Mouse (Mus musculus) neural tube, embryonic 15.5 days (tissue): Measurements from ENCODE around the gene Retreg1. TPM values are rescaled to one million over a fixed set of nuclear protein-coding genes. Genes with fewer than 3 reads are reported as not detected.

ENCODE experiments used
- ATAC-seq: fragments of 200-750 bp; cut with Nextera tagmentation; 2 replicates; pipeline ENCODE4 v1.8.0; 2017; ENCODE audit warnings: mild to moderate bottlenecking, moderate TSS enrichment, moderate library complexity; ENCODE audit not compliant: low FRiP score
- H3K27ac ChIP-seq: fragments of 300-500 bp; sonication (generic); replicated peaks from 2 replicates; pipeline ENCODE4 v1.5.1; 2015; ENCODE audit warnings: mild to moderate bottlenecking, inconsistent platforms
- H3K27me3 ChIP-seq: fragments of 300-500 bp; sonication (generic); replicated peaks from 2 replicates; pipeline ENCODE4 v1.6.1; 2015; ENCODE audit warnings: inconsistent platforms
- H3K36me3 ChIP-seq: fragments of 300-500 bp; sonication (generic); 2 replicates; pipeline ENCODE4 v1.6.1; 2015; ENCODE audit warnings: inconsistent platforms
- H3K4me1 ChIP-seq: fragments of 300-500 bp; sonication (generic); 2 replicates; pipeline ENCODE4 v1.6.1; 2015; ENCODE audit warnings: inconsistent platforms
- H3K4me2 ChIP-seq: fragments of 300-500 bp; sonication (generic); 2 replicates; pipeline ENCODE4 v1.6.1; 2015; ENCODE audit warnings: inconsistent platforms, mild to moderate bottlenecking, moderate library complexity
- H3K4me3 ChIP-seq: fragments of 300-500 bp; sonication (generic); replicated peaks from 2 replicates; pipeline ENCODE4 v1.5.1; 2015; ENCODE audit warnings: mild to moderate bottlenecking, inconsistent platforms
- H3K9ac ChIP-seq: fragments of 300-500 bp; sonication (generic); replicated peaks from 2 replicates; pipeline ENCODE4 v1.6.1; 2015; ENCODE audit warnings: mild to moderate bottlenecking, inconsistent platforms
- H3K9me3 ChIP-seq: fragments of 300-500 bp; sonication (generic); replicated peaks from 2 replicates; pipeline ENCODE4 v1.6.1; 2016; ENCODE audit warnings: inconsistent platforms
- WGBS: fragments of 180-500 bp; shearing (Covaris S2); methylation state at CpG from one replicate; pipeline ENCODE4 v1.1.7; 2015; ENCODE audit warnings: mixed read lengths; 5-methylcytosine and 5-hydroxymethylcytosine counted together
- polyA plus RNA-seq: library from polyadenylated mRNA; unstranded; fragments of >200 nt; fragmentation: Nextera tagmentation; extraction: Ambion mirVana; gene quantifications from 2 replicates; pipeline ENCODE4 v1.2.1, GENCODE M21; 2015

Gene Retreg1
- polyA plus RNA-seq, 1 experiment from 2014 or later: 16.2 TPM

DNA sequence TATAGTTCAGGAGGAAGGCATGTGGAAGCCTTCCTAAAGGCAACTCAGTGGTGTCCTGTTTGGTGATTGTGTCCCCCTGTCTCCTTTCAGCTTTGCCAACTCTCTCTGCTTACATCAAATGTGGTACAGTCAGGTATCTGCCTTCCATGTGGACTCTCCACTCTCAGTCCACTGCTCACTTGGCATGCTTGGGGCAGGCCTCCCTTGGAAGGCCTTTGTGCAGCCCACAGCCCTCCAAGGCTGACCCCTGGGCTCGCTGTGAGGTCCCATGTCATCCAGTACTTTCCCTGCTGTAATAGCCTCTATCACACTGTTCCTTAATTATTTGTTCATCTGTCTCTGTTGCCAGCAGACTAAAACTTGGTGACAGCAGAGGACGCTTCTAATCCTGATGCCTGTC lies 79.0 kb downstream of the Retreg1 start:
- H3K9ac ChIP-seq: no peak overlapping the region
- no peaks in the 10 kb centered on the region for H3K4me1 ChIP-seq
- H3K4me2 ChIP-seq: no peak overlapping the region
- no peak overlapping the region for H3K27ac ChIP-seq
- WGBS: 72% methylated on average over 2 of the region's 2 CpGs
- no peak for ATAC-seq
- no peaks in the 10 kb centered on the region for H3K27me3 ChIP-seq
- no peaks in the 10 kb centered on the region for H3K36me3 ChIP-seq
- no peak overlapping the region for H3K4me3 ChIP-seq
- H3K9me3 ChIP-seq: no peaks in the 10 kb centered on the region

- no peaks in the 10 kb centered on the region for H3K4me1 ChIP-seq
- 83% methylated on average over 8 of the region's 8 CpGs for WGBS
- no peak overlapping the region for H3K9ac ChIP-seq
- H3K4me2 ChIP-seq: no peak overlapping the region
- no peak overlapping the region for H3K4me3 ChIP-seq
- H3K9me3 ChIP-seq: no peaks in the 10 kb centered on the region
- no peak overlapping the region for H3K27ac ChIP-seq
- no peaks in the 10 kb centered on the region for H3K36me3 ChIP-seq
- no peak for ATAC-seq
- no peaks in the 10 kb centered on the region for H3K27me3 ChIP-seq
Observed at GRCm38 (mm10) chr15:25923916-25924315, 80.9 kb downstream of the Retreg1 start.

DNA sequence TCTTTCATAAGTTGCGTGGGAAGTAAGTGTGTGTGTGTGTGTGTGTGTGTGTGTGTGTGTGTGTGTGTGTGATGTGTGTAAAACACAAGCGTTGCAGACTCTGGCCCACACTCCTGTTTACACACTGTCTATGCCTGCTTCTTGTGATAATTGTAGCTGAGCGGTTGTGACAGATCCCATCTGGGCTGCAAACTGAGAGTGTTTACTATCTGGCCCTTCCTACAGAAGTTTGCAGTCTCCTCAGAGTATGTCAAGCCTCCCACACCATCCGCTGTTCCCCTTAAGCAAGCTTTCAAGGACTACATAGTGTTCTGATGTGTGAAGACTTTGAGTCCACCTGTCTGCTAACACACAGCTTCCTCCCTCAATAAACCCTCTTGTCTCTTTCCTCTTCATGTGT lies 83.2 kb downstream of the Retreg1 start:
- ATAC-seq: no peak
- H3K4me1 ChIP-seq: no peaks in the 10 kb centered on the region
- no peak overlapping the region for H3K4me3 ChIP-seq
- no peak overlapping the region for H3K9ac ChIP-seq
- H3K9me3 ChIP-seq: no peaks in the 10 kb centered on the region
- H3K4me2 ChIP-seq: no peak overlapping the region
- H3K27ac ChIP-seq: no peak overlapping the region
- H3K36me3 ChIP-seq: no peaks in the 10 kb centered on the region
- 92% methylated on average over 4 of the region's 4 CpGs for WGBS
- H3K27me3 ChIP-seq: no peaks in the 10 kb centered on the region

- no peaks in the 10 kb centered on the region for H3K36me3 ChIP-seq
- no peaks in the 10 kb centered on the region for H3K27me3 ChIP-seq
- no peaks in the 10 kb centered on the region for H3K9me3 ChIP-seq
- WGBS: 95% methylated on average over 14 of the region's 14 CpGs
- no peak overlapping the region for H3K4me3 ChIP-seq
- H3K4me1 ChIP-seq: no peaks in the 10 kb centered on the region
- no peak overlapping the region for H3K4me2 ChIP-seq
- H3K9ac ChIP-seq: no peak overlapping the region
- no peak overlapping the region for H3K27ac ChIP-seq
- ATAC-seq: no peak
Observed at GRCm38 (mm10) chr15:25927106-25927505, 84.1 kb downstream of the Retreg1 start.

- Histone ChIP-seq H3K4me1 (0 out of 2 replicates have a peak, but pooled peaks cover 2% of the 10 kb centered on the region), H3K4me3 (no peak overlapping the region), H3K36me3 (no peaks in the 10 kb centered on the region), H3K4me2 (no peak overlapping the region), H3K9ac (no peak overlapping the region), H3K27me3 (no peaks in the 10 kb centered on the region), H3K9me3 (no peaks in the 10 kb centered on the region), H3K27ac (no peak overlapping the region)
- no peak for ATAC-seq
- 90% methylated on average over 8 of the region's 8 CpGs for WGBS
Observed at GRCm38 (mm10) chr15:25928001-25928400, 85.0 kb downstream of the Retreg1 start.

GRCm38 (mm10) chr15:25928831-25929230 lies 85.9 kb downstream of the Retreg1 start:
- Histone ChIP-seq H3K9me3 (no peaks in the 10 kb centered on the region), H3K4me2 (no peak overlapping the region), H3K36me3 (no peaks in the 10 kb centered on the region), H3K4me1 (0 out of 2 replicates have a peak, but pooled peaks cover 4% of the 10 kb centered on the region), H3K27ac (no peak overlapping the region), H3K4me3 (no peak overlapping the region), H3K27me3 (no peaks in the 10 kb centered on the region), H3K9ac (no peak overlapping the region)
- ATAC-seq: no peak
- WGBS: 65% methylated on average over 5 of the region's 5 CpGs

DNA sequence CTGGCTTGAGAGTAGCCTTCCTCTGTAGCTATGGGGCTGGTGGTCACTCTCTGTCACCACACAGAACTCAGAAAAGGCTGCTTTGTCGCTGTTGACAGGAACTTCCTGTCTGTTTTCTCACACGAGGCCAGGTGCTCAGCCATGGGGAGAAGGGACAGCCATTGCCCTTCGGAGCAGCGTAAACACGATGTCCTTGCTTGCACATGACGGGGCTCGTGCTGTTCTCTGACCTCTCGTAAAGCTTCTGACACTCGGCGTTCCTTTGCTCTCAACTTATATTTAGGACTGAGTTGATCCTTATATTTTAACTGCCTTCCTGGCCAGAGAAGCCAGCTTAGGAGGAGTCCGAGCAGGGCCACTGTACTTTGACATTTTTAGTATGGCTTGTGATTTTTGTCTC lies 86.5 kb downstream of the Retreg1 start:
- H3K27ac ChIP-seq: no peak overlapping the region
- H3K4me1 ChIP-seq: 0 out of 2 replicates have a peak, but pooled peaks cover 4% of the 10 kb centered on the region
- no peaks in the 10 kb centered on the region for H3K36me3 ChIP-seq
- no peak overlapping the region for H3K4me3 ChIP-seq
- H3K4me2 ChIP-seq: no peak overlapping the region
- no peak for ATAC-seq
- no peaks in the 10 kb centered on the region for H3K27me3 ChIP-seq
- WGBS: 84% methylated on average over 11 of the region's 11 CpGs
- no peak overlapping the region for H3K9ac ChIP-seq
- H3K9me3 ChIP-seq: no peaks in the 10 kb centered on the region

DNA sequence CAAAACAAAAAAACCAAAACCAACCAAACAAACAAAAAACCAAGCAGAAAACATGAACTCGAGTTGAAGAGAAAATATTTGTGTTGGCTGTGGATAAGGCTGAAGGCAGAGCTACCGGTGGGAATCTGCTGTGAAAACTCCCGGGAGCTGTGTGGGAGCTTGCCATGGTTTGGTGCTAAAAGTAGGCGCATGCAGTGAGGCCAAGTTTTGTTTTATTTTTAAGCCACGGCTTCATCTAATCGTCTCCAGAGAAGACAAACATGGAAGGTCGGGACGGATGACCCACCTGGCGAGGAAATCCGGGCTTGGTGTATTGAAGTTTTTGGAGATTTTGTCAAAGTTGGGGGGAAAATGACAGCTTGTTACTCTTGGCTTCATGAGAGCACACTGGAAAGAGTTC lies 87.0 kb downstream of the Retreg1 start:
- no peaks in the 10 kb centered on the region for H3K36me3 ChIP-seq
- H3K27me3 ChIP-seq: no peaks in the 10 kb centered on the region
- no peaks in the 10 kb centered on the region for H3K9me3 ChIP-seq
- 0 out of 2 replicates have a peak, but pooled peaks cover 4% of the 10 kb centered on the region for H3K4me1 ChIP-seq
- 93% methylated on average over 10 of the region's 10 CpGs for WGBS
- no peak overlapping the region for H3K9ac ChIP-seq
- H3K27ac ChIP-seq: no peak overlapping the region
- H3K4me3 ChIP-seq: no peak overlapping the region
- ATAC-seq: no peak
- no peak overlapping the region for H3K4me2 ChIP-seq

GRCm38 (mm10) chr15:25930657-25931056 lies 87.7 kb downstream of the Retreg1 start:
- Histone ChIP-seq H3K27me3 (no peaks in the 10 kb centered on the region), H3K27ac (no peak overlapping the region), H3K4me1 (0 out of 2 replicates have a peak, but pooled peaks cover 4% of the 10 kb centered on the region), H3K9ac (no peak overlapping the region), H3K9me3 (no peaks in the 10 kb centered on the region), H3K4me2 (no peak overlapping the region), H3K4me3 (no peak overlapping the region), H3K36me3 (no peaks in the 10 kb centered on the region)
- 89% methylated on average over 5 of the region's 5 CpGs for WGBS
- no peak for ATAC-seq

DNA sequence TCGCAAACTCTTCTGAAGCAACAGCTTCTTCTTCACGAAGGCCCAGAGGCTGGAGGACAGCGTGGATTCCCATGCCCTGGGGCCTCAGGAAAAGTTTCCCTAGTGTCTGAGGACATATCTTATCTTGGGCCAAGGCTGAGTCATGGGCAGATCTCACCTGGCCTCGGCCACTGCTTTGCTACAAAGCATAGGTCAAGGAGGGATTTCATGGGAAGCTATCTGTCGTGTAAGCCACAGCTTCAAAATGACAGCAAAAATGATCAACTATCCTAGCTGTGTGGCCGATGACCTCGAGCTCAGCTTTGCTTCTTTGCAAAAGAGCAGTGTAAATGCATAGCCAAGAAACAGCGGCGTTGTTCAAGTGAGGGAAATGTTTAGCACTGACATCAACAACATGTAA lies 89.5 kb downstream of the Retreg1 start:
- H3K36me3 ChIP-seq: no peaks in the 10 kb centered on the region
- H3K27me3 ChIP-seq: no peaks in the 10 kb centered on the region
- no peak overlapping the region for H3K4me2 ChIP-seq
- no peak overlapping the region for H3K27ac ChIP-seq
- H3K4me3 ChIP-seq: no peak overlapping the region
- no peak overlapping the region for H3K9ac ChIP-seq
- H3K9me3 ChIP-seq: no peaks in the 10 kb centered on the region
- H3K4me1 ChIP-seq: 0 out of 2 replicates have a peak, but pooled peaks cover 4% of the 10 kb centered on the region
- 87% methylated on average over 9 of the region's 9 CpGs for WGBS
- no peak for ATAC-seq

GRCm38 (mm10) chr15:25932937-25933684 lies 90.1 kb downstream of the Retreg1 start:
- Histone ChIP-seq H3K27ac (no peak overlapping the region), H3K36me3 (no peaks in the 10 kb centered on the region), H3K4me2 (no peak overlapping the region), H3K4me3 (no peak overlapping the region), H3K27me3 (no peaks in the 10 kb centered on the region), H3K9ac (no peak overlapping the region), H3K9me3 (no peaks in the 10 kb centered on the region), H3K4me1 (0 out of 2 replicates have a peak, but pooled peaks cover 4% of the 10 kb centered on the region)
- ATAC-seq: 0 out of 2 replicates have a peak, but pooled peaks have one; percentile 35
- WGBS: 64% methylated on average over 16 of the region's 16 CpGs

GRCm38 (mm10) chr15:25933685-25934108 lies 90.7 kb downstream of the Retreg1 start:
- H3K4me2 ChIP-seq: no peak overlapping the region
- H3K36me3 ChIP-seq: no peaks in the 10 kb centered on the region
- H3K27ac ChIP-seq: no peak overlapping the region
- H3K4me3 ChIP-seq: no peak overlapping the region
- ATAC-seq: no peak
- no peaks in the 10 kb centered on the region for H3K27me3 ChIP-seq
- WGBS: 86% methylated on average over 7 of the region's 7 CpGs
- no peak overlapping the region for H3K9ac ChIP-seq
- no peaks in the 10 kb centered on the region for H3K9me3 ChIP-seq
- 0 out of 2 replicates have a peak, but pooled peaks cover 4% of the 10 kb centered on the region for H3K4me1 ChIP-seq
